Mouse (Mus musculus): ENCODE measurements around the gene Fap.

Fap gene

DNA sequence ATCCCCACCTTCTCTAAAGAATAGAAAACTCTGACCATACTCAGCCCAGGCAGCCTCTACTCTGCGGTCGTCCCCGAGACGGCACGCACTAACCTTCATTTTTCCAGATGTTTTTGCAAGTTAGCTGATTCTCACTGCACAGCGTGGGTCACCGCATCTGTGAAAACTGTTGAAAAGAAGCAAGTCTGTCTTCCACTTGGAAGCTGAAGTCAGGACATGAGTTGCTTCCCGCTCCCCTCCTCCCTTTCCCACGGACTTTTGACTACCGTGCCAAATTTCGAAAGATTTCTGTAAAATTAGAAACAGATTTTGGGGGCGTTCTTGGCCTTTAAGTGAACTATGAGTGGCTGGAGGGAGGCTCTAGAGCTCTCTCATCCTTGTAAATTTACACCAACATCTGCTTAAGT lies at the start of gene Fap:
Fap (minus strand) TSS at position 323 of the 407 bp plus-strand sequence.
- DNase-seq (ENCODE audit: low read depth, low spot score) = no peak

DNA sequence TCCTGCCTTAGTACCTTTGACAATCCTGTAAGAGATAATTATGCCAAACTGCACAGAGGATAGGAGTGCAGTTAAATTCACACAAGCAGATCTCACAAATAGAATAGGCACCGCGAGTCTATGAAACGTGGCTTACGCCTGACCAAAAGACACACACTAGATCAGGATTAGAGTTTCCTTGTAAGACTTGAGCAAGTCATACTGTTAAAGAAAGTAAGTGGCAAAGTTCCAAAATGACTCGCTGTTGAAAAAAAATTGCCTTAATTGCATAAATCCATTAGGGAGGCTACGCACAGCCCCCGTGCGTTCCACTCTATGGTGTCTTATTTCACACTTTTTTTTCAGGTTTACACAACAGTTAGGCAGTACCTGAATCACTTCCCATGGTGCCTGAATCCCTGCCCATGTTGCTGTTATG lies 49.2 kb upstream of the Fap start:
- DNase-seq (ENCODE audit: low read depth, low spot score) = no peak

DNA sequence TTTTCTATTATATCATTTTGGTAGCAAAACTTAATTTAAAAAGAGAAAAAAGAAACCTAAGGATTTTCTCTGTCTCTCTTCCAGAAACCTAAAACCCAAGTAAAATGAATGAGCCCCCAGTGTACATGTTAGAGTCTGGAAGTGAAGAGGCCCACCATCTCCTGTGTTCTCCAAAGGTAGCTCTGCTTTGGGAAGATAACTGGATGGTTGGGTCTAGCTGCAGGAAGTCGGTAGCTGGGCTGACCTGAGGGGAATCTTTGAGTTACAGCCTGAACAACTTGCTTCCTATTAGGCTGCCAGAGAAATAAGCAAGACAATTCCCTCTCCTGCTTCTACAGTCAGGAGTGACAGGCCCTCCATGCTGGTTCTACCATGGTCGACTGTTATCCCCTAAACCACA lies 45.8 kb upstream of the Fap start:
- DNase-seq (ENCODE audit: low read depth, low spot score) = no peak

DNA sequence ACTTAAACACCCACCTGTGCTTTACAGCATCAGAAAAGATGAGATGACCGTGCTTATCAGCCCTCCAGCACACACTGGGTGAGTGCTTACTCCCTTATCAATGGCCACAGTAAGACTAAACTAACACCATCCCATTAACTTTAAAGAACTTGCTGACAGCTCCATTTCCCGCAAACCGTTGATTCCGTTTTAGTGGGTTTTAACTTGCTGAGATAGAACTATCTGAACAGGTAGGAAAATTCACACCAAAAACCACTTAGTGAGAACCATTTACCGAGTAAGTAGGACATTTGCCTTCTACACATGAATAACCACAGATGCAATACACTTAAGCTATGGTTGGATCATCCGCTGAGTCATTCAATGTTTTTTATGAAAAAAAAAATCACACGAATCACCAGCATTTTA lies 45.1 kb upstream of the Fap start:
- no peak for DNase-seq (ENCODE audit: low read depth, low spot score)

DNA sequence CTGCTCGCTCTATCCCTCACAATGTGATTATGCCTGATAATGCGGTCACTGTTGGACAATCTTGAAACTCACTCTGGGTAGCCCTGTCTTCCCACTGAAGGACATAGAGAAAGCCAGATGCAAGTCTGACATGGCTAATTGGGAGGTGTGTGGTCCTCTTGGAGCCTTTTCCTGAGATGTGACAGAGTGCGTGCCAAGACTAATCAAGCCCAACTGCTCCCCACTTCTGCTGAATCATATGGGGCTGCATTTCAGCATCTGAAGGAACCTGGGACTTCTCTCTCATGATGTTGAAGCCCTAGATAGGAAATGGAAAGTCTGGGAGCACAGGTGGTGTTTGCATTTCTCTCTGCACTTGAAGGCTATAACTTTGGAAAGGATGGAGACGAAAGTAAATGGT lies 39.3 kb upstream of the Fap start:
- no peak for DNase-seq (ENCODE audit: low read depth, low spot score)

DNA sequence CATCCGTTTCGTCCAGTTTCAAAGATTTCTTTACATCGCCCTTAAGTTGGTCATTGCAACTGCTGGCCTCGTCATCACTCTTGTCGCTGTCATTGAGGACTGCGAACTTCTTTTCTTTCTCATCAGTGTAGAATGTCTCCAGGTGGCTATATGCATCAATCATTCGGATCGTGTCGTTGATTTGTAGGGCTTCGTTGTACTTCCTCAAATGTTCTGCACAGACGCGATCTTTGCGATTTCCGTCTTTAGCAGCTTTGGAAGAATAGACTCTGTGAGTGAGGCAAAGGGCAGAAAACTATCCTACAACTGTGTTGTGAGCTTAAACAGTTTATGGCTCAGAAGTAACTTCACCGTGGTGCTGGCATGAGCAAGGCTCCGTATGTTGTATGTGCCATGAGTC lies 32.3 kb upstream of the Fap start:
- no peak for DNase-seq (ENCODE audit: low read depth, low spot score)

DNA sequence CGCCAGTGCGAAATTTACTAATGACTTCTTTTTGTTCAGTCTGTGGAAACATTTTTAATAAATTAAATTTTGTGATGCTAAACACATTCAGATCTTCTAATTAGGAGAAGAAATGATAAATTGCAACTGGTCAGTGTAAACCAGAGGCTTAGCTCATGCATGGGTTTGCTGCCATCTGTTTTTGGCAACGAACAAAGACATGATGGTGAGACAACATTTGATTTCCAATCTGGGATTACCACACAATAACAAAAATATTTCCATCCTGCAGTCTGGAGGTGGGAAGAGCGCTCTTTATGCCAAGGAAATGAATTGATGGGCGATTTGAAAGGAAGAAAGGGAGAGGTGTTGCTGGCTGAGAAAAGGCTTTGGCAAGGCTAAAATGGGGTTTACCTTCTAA lies 29.7 kb upstream of the Fap start:
- no peak for DNase-seq (ENCODE audit: low read depth, low spot score)

DNA sequence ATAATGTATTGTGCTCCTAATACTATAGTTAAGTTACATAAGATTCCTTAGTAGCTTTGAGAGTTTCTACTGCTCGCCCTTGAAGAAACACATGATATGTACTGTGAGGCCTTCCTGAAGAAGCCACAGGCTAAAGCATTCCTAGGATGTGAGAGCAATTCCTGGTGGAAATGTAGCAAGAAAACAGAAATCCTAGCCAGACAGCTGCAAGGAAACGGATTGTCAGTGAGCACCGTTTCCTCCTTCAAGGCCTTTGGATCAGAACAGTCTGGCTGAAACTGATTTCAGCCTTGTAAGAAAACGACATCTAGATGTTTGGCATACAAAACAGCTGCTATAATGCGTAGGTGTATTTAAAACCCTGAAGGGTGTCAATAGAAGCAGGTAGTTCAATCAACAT lies 22.7 kb upstream of the Fap start:
- DNase-seq (ENCODE audit: low read depth, low spot score) = no peak

DNA sequence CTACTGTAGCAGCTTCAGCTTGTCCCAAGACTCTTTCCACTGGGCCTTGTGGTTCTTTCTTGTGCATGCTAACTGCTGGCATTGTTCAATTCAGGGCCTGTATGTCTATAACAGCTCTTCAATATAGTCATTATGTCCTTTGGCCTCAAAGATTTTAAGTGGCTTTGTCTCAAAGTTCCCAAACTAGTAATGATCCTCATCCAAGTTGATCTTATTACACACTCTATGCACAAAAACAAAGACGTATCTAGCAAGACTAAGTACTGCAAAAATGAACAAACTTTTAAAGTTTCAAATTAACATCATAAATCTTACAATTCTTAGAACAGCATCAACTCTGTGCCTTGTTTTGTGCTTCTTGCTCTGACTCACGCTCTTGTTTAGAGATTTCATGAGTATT lies 20.6 kb upstream of the Fap start:
- no peak for DNase-seq (ENCODE audit: low read depth, low spot score)

DNA sequence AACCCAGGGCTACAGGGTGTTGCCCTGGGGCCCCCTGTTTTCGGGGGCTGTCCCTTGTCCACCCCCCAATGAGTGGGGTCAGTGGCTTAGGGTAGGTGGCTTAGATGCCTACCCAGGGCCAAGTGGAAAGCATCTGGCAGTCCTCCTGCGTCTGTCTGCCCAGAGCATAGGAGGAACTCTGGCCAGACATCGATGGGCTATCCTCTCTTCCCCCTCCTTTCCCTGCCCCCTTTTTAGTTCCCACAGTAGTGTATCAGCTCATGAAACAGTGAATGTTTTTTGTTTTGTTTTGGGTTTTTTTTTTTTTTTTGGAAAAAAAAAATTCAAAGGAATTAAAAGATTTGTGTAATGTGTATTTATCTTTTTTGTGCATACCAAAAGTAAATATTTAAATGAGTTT lies 17.7 kb upstream of the Fap start:
- DNase-seq (ENCODE audit: low read depth, low spot score) = no peak

DNA sequence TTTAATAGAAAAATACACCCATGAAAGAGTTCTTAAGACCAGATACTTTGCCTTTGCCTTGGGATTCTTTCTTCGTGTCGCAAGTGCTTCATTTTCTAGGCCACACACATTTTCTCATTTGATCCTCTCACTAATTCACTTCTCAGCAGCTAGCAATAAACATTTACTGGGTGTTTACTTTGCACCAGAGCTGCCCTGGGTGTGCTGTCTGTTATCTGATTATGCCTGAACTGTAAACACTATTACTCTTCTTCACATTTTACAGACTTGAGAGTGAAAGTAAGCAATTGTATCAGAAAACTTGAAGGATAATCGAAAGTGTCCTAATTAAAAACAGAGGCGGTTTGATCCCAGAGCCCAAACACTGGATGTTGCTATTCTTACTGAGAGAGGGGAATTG lies 15.5 kb upstream of the Fap start:
- DNase-seq (ENCODE audit: low read depth, low spot score) = no peak

DNA sequence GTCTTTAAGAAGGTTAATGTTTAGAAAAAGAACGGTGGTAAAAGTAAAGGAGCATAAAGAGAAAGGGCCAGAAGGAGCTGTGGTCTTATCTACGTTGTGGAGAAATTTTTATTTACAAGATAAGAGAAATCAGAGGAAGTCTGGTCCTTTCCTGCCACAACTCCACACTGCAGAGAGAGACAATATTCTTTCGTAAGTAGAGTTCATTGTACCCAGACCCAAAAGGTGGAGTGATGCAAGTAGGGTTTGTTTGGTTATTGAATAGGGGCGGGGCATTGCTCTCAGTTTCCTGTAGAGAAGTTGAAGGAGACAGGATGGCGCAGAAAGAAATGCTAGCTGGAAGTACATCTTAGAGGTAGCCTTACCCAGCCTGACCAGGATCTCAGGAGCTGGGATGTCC lies 11.9 kb upstream of the Fap start:
- DNase-seq (ENCODE audit: low read depth, low spot score) = no peak

DNA sequence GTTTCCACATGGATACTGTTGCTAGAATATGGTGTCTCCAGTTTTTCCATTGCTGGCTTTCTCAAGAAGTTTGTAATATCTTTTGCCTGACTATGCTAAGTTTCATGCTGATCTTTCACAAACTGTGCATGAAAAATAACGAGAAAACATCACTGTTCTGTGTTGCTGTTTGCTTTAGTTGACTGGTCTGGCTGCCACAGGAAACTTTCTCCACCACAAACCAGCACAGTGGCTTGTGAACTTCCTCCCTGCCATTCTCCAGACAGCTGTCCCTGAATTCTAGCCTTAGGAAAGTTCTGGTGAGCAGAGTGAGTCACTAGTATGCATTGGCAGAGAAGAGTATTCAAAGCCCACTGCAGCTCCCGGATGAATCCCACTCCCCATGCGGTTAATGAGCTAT lies 1.1 kb upstream of the Fap start:
- DNase-seq (ENCODE audit: low read depth, low spot score) = no peak

DNA sequence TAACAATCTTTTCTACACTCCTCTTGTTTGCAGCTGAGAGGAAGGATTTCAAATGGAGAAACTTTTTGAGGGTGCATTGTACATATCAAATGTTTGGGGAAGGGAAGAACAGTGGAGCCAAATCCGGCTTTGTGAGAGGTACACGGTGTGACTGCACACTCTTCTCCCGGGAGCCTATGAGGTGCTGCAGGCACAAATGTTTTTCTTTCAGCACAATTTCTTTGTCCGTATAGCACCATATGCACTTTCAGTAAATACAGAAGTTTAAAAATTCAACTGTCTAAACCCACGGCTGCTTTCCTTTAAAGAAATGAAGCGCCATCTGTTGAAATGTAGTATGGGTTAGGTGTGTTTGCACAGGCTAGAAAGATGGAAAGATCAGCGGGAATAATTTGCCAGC lies 375 bp upstream of the Fap start:
- DNase-seq (ENCODE audit: low read depth, low spot score) = no peak

DNA sequence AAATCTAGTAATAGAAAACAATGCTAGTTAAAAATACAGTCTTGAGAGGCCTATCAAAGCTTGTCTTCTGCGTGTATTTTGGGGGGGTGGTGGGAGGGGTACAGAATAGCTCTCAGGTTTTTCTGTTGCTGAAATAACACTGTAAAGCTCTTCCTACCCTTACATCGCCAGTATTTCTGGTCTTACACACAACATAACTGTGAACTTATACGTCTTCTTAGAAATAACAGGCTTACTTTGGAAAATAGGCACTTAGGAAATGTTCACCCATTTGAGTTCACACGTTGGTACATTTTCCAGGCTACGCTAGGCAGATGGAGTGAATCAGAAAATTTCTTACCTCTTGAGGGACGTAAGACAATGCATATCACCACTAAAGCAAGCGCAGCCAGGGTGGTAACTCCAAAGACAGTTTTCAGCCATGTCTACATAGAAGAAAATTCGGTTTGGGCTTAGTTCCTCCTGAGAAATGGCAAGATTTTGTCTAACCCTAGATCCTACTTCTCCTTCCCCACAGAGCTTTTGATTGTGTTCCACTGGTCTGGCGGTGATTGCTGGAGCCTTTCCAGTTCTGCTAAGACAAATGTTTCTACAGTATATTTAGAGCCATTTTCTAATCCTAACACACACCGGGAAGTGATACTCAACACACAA lies 649 bp downstream of the Fap start:
- no peak for DNase-seq (ENCODE audit: low read depth, low spot score)

DNA sequence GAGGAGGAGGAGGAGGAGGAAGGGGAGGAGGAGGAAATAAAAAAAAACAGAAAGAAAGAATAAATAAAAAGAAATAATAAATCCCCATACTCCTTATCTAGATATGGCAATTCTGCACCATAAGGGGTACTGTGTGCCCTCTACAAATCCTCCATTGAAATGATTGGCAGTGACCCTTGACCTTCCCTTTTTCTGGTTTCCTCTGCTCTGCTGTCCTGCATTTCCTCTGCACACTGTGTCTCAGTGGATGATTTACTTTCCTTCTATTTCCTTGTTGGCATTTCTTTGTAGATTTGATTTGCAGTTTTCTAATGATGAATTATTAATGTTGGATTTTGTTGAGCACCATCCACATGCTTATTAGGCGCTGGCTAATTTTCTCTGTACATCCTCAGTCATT lies 9.2 kb downstream of the Fap start:
- no peak for DNase-seq (ENCODE audit: low read depth, low spot score)

DNA sequence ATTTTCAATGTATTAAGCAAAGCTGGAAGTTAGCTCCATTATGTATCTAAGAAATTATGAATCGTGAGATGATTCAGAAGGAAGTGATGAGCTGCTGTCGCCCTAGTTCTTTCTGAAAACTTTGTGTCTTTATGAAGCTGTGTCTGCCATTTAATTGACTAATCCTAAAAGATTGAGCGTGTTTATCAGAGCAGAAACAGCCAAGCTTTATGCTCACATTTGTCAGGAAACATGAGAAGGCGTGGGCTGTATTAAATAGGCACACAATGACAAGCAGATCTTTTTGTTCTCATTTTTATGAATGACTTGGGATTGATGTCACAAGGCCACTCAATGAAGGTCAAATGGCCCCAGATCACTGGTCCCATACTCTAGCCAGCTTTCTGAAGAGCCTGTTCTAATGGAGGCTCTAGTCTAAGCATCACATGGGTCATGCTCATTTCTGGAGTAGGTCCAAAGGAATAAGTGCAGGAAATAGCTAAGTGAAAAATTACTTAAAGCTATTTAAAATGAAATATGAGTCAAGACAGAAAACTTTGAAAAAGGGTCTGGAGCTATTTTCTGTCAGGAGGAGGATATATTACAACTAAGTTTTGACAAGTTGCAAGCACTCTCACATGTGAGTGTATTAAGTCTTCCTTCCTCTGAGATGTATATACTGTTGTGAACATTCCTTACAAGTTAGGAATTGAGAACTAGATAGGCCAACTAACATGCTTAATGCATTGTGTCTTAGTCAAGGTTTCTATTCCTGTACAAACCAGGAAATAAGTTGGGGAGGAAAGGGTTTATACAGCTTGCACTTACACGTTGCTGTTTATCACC lies 11.0 kb downstream of the Fap start:
- no peak for DNase-seq (ENCODE audit: low read depth, low spot score)

DNA sequence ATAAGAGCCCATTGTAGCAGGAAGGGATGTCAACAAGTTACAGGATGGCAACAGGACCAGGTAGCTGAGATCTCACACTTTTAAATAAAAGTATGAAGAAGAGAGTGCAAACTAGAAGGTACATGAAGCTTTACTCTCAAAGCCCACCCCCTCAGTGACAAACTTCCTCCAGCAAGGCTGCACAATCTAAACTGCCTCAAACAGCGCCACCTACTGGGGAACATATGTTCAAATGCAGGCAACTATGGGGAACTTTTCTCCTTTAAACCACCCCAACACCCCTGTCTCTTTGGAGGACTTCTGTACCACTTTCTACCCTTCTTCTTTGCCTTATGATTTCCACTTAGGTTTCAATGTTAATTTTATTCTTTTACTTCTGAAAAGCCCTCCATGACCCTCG lies 16.5 kb downstream of the Fap start:
- peak; percentile 33 for DNase-seq (ENCODE audit: low read depth, low spot score)

DNA sequence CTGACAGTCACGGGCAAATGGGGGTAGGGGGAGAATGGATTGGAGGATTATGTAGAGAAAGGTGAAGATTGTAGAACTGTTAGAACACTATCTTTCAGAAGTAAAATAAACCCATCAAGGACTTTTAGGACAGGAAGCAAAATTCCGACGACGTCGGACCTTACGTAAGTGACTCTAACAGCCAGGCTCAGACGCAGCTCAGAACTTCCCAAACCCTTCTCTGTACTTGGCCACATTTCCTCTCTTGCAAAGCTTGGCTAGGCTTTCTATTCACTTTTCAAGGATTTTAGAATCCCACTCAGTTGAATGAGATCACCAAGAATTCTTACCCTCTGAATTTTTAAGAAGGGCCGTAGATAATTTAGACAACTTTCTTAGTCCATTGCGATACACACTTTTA lies 17.5 kb downstream of the Fap start:
- DNase-seq (ENCODE audit: low read depth, low spot score) = no peak

DNA sequence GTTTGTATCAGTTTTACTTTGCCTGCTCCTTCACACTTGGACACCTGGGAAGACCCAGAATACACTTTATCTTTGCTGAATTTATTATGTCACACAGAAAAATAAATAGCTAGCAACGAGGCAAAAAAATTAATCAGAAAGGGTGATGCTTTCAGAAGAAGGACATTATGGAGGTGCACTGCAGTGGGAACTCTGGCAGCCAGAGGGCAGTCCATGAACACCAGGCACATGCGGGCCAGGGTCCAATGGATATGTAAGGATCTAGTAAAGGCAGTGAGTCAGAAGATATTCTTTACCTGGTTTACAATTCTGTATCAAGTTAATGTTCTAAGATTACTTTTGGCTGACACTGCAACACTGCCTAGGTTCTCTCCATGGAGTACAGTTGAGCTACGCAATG lies 24.2 kb downstream of the Fap start:
- DNase-seq (ENCODE audit: low read depth, low spot score) = peak; percentile 6

DNA sequence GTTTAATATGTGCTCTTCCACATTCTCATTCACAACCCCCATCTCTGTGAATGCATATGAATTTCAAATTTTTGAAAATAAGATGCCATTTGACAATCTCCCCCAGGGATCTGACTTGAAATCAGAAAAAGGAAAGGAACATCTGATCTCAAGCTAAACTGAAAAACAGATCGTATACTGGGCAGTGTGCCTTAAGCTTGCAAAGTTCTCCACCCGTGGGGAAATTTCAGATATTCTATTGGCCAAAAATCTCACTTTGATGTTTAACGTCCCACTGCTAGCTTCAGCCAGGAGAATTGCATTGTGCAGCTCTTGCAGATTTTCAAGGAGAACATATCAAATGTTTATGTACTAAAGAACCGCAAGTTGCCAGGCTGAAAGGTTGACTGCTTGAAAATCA lies 24.7 kb downstream of the Fap start:
- no peak for DNase-seq (ENCODE audit: low read depth, low spot score)

DNA sequence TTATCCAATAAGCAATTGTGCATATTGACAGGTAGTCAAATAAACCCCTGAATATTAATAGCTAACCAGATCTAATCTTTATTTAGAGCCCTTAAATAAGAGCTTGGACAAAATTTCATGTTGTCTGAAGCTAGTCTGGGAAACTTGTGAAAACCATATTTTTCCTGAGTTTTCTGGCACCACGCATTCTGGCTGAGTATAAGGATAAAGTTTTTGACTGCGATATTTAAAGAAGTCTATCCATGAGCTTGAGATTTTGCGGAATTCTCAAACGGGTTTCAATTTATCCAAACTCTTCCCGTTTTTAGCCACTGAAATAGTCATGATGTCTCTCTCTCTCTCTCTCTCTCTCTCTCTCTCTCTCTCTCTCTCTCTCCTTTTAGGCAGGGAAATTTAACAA lies 25.8 kb downstream of the Fap start:
- DNase-seq (ENCODE audit: low read depth, low spot score) = no peak

DNA sequence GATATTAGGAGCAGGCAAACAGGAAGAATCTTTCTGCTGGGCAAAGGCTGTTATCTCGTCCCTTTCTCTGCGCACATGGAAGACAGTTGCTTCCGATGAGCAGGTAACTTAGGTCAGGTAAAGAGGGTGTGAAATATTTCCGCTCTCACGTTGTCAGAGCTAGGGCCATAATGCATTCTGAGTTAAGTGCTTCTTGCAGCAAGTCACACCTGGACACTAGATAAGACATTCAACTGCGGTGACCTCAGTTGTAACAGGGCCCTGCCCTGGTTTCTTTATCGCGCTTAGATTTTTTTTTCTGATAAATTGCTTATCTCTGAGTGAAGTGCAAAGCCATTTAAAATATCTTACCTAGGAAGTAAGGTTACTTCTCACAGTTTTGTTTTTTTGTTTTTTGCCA lies 38.4 kb downstream of the Fap start:
- DNase-seq (ENCODE audit: low read depth, low spot score) = no peak

DNA sequence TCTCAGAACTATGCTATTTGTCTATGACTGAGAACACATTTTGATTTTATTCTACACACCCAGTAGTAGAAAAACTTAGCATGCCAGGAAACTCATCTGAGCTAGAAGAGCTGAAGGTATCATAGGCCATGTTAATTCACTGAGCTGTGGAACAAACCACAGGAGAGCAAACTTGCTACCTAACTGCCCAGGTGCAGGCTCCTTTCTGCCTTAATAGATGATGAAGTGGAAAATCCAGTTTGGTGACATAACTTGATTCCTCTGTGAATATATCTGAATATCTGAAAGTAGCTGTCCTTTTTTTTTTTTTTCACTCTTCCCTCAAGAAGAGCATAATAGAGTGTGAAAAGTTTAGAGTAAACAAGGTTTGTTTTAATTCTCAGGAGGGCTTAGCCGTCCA lies 42.8 kb downstream of the Fap start:
- DNase-seq (ENCODE audit: low read depth, low spot score) = no peak
